Mouse (Mus musculus) 3134 (cell line): Measurements from ENCODE around the gene Adamts20.

Experiments
- DNase-seq: peaks from one replicate; pipeline ENCODE4 v3.0.0-alpha.2; 2011; ENCODE audit warnings: low spot score; ENCODE audit not compliant: insufficient read length; ENCODE audit errors: extremely low read depth

Adamts20 gene

DNA sequence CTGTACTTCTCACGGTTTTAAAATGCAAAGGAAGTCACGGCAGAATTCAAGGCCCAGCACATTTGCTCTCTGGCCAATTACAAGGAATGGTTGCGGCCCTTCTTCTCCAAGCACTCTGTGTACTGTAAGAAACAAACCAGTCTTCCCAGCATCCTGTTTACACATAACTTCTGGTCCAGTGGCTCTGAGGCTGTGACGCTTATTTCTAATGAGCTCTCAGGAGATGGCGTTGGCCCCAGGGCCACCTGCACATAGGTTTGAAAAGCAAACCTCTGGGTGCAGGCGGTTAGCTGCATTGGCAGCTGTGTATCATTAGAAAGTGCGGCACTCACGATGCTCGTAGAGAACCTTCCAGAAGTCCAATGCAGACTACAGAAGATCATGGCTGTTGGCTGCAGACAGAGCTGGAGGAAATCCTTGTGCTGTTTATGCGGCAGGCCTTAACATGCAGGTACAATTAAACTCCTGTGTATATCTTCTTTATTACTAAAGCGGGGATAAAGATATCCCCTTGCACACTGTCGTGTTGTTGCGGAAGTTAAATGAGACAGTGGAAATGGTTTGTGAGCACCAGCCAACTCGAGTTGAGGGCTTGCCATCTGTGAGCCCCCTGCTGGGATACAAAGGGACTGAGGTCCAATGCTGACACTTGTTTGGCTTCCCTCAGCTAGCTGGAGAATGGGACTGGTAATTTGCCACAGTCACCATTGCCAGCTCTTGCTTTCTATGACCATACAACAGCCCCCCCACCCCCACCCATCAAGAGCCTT is 210.9 kb downstream of the Adamts20 start:
- DNase-seq = no peak

DNA sequence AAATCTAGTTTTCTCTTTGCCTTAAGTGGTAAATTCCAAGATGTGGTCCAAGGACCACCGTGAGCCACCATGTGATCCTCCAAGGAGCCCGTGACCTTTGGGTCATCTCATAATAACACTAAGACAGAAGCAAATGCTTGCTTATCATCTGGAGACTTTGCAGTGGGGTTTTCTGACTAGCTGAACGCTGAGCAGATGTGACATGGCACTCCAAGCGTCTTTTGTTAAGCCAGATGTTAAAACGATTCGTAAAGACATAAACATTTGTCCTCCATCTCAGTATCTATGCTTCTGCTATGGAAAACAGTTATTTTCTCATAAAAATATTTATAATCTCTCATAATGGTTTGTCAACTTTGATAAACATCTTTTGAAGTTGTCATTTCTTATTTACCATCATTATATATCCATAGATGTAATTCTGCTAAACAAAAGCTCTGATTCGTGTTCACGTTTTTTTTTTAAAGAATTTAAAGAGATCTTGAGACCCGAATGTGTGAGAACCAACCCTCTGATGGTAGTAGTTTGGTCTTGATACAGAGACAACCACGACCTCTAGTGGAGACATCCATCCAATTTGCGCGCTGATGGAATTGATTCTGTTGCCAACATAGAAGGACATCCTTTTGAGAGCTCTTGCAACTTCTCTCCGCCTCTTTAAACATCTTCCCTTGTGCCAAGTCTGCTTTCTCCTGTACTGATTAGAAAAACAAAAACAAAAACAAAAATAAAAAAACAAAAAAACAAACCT is 212.1 kb downstream of the Adamts20 start:
- DNase-seq = no peak

DNA sequence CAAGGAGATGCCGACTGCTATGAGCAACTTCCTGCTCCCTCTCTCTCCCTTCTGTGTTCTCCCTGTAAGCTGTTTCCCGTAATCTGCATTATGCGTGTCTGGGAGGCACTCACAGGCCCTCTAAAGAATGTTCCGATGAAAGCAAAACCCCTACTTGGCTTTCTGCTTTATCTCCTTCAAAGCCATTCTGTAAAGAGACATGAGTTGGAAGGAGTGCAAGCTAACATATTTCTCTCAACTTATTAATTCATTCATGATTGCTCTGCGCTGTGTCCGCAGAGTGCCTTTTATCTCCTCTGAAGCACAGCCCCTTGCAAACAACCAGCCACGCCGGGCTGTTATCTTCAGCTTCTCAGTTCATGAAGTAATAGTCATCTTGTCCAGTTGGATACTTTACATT is 215.5 kb downstream of the Adamts20 start:
- DNase-seq = no peak

DNA sequence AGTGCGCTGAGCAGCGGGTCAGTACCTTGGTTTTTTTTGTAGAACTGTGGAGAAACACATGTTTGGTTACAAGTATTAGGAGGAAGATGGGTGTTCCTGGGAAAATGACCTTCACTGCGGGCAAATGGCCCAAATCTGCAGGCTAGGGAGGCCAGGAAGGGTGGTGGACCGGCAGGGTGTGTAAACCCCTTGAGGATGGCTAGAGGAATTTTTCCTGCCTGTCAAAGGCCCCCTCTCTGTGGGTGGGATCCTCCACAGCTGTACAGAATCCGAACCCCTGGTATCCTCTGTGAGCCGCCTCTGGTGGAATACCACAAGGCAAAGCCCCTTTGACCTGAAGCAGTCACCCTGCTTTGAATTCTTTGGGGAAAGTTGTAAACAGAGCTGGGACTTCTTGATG is 216.8 kb downstream of the Adamts20 start:
- DNase-seq = no peak

DNA sequence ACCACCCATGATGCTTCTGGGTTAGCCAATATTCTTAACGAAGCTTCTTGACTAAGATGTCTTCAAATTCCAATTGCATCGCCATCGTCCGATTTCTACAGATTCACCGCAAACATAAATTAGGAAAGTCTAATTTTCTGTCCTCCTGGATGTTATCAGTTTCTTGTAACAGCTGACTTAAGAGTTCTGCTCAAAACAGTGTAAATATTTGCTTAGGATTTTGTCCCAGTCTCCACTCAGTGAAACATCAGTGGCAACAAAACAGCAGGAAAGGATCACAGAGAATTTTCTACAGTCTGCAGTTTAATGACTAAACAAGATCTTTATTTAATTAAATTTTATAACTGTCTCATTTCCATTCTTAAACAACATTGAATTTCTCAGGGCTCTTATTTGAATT is 218.5 kb downstream of the Adamts20 start:
- DNase-seq = no peak

DNA sequence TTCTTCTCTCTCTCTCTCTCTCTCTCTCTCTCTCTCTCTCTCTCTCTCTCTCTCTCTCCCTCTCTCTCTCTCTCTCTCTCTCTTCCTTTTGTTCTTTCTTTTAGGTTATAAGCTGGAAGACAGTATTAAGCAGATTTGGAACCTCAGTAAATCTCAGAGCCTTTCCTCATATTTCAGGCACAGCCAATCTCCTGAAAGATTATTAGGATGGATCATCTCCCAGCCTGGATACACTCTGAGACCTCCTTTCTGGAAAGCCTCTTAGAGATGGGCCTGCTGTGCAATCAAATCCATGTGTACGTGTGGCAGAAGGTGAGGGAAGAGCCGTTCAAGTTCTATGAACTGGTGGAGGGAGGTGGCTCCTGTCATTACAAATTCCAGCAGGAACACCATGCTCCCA is 220.9 kb downstream of the Adamts20 start:
- DNase-seq = no peak

DNA sequence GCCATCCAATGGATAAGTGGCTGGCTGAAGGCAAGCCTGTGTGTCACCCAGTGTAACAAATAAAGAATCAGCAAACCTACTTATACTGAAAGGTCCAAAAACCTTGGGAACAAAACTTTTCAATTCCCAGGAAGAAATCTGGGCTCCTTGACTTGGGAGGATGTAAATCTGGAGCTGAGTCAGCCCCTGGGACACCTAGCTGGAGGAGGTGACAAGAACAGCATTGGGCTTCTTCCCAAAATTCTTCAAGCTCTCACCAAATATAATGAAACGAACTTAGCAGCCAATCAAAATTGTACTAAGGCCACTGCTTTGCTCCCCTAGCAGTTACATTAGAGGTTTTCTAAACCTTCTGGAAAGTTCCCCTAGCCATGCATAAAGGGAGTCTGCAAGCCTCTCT is 223.1 kb downstream of the Adamts20 start:
- DNase-seq = no peak

DNA sequence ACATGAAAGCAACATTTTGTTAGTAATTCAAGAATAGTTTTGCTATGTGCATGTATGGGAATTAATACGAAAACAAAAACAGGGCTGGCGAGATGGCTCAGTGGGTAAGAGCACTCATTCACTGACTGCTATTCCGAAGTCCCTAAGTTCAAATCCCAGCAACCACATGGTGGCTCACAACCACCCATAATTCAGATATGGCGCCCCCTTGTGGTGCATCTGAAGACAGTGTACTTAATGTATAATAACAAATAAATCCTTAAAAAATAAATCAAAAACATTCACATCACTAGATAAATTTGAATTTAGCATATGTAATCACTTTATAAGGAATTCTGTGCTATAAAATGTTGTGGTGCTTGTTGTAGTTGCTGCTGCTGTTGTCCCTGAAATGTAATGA is 225.6 kb downstream of the Adamts20 start:
- DNase-seq = no peak

DNA sequence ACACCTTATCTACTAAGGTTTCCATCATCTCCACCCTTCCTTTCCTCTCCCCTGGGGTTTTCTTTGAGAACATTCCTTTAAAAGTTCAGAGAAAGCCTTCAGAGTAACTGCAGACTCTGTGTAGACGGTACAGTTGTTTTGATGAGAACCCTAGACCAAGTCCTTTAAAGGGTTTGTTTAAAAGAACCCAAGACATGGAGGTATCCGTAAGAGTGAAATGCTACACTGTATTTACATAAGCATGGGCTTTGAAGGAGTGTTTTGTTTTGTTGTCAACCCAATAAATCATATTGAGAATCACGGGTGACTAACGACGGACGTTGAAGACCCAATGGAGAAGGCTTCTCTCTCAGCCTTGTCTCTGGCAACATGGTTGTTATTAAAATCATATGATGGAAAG is 226.1 kb downstream of the Adamts20 start:
- DNase-seq = no peak

DNA sequence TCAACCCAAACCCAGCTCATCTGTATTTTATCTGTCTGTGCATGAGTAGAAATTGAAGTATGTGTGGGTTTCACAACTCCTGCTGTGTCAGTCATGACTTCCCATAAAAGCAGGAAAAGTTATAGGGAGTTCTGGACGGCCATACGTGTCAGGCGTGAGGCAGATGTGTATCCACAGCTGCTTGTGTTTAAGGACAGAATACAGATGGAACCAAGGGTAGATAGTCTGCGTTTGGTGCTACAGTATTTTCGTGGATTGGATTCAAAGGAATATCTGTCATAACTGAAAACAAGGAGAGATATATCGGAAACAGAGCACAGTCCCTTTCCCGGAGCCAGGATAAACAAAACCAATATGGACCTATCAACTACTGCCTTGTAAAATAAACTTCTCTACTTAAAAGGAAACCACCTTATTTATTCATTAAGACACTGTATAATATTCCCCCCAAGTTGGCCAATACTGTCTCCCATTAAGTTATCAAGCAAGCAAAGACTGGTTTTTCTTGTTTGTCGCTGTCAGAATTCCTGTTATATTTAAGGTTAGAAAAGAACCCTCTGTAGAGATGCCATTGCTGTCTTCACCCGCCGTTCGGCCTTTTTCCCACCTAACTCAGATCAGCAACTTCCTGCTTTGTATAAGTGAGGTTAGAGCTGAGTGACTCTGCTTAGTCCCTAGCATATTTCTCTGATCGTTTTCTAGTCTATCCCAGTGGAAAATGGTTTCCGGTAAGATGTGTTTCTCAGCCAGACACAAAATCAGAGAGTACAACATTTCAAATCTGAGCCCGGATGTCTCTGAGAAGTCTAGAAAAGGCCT is 227.0 kb downstream of the Adamts20 start:
- DNase-seq = no peak

DNA sequence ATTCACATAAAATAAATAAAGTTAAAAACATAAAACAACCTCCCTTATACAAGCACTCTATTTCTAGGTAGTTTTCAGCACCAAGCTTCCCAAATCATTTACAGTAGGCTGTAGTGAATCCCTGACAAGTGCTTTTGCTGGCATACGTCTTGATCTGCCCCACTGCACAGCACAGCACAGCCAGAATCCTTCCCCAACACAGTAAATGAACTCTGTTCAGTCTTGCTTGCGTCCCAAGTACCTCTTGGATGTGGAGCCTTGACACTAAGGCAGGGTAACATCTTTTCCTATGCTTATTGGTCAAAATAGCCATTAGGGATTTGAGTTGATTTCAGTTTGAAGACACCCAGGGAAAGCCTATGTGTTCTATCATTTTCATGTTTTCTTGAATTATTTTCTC is 228.5 kb downstream of the Adamts20 start:
- no peak for DNase-seq

DNA sequence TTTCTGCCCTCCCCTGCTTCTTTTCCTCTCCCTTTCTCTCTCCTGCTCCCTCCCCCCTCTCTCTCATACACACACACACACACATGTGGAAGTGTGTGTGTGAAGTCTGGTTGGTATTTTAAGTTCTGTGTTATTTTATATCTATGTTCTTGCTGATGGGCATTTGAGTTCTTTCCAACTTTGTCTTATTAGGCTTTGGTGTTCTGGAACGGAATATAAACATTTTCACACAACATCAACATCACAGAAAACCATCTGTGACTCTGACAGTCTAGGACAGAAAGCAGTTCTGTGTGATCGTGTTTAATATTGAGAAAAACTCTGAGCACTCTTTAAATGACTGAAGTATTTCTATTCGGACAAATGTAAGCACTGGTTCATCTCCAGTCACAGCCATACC is 229.1 kb downstream of the Adamts20 start:
- DNase-seq = no peak

DNA sequence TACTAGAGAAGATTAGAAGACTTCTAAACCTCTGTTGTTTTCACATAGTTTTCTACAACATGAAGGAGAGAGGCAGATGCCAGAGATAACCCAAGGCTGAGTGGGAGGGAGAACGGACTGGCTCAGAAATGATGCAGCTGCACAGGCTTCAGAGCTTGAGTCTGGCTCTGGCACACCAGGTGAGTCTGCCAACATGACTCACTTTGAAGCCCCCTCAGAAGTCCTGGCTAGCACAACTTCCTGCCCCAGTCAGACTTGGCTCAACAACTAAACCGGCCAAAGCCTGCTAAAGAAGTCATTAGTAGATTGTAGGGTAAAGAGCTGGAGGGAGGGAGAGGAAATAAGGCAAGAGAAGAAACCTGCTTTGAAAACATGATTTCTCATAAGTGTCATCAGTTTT is 230.0 kb downstream of the Adamts20 start:
- no peak for DNase-seq

DNA sequence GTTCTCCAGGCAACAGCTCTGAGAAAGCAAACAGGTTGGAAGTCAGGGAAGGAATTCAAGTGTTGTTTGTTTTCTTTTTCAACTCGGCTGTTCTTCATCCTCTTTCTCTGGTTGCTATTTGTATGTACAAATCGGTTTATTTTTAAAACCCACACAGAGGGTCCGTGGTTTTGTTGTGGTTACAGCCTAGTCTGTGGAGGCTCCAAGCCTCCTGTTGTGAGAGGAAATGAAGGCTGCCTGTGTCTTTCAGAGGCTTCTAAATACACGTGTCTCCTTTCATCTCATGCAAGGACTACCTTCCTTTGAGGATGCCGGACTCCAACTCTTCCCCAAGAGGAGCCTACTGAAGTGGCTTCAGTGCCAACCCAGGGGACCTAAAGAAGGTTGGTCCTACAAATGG is 234.0 kb downstream of the Adamts20 start:
- DNase-seq = no peak

DNA sequence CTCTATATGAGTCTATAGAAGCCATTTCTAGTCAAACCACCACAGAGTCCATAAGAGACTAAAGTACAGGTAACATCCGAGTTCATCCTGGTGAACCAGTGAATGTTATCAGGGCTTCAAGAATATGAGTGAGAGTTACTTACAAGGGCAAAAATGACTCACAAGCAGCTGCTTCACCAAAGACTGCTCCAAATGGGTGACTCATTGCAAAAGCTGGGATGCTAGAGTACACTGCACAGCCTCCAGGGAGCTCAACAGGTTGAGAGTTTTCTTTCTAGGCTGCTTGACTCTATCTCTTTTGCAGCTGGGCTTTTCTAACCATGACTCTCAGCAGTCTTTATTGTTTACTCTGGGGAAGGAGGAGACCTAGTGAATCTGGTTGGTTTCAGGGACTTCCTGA is 237.8 kb downstream of the Adamts20 start:
- peak; percentile 26 for DNase-seq

DNA sequence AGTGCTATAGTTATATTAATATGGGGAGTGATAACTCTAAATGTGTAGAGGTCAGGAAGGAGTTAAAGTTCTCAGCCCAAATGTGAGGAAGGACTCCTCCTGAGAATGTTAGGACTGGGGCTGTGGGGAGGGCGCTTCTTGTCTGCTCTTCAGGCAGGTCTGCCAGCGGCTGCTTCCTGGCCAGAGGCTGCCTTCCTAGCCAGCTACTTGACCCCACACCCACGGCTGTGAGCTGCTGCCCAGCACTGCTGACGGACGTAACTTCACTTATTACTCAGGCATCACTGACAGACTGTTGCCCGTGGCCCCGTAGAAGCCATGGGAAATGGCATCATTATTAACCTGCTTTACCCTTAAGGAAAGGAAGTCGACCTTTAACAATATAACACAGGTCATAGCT is 242.1 kb downstream of the Adamts20 start:
- DNase-seq = no peak

DNA sequence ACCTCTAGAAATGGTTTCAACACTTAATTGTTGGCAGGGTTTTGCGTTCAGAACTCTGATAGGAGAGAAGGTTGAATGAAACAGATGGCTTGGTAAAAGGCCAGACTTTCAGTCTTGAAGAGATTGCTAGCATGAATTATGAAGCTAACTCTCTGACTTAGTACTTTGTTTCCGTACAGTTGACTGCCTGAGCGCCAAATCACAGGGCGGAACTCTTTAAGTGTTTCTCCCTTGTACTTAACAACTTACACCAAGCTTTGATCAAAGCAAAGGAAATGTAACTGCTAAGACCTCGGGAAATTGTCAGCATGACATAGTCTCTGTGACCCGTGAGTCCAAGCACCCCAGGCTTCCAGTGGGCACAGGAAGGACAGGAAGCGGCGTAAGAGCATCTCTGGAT is 244.5 kb downstream of the Adamts20 start:
- no peak for DNase-seq
